Mouse (Mus musculus) MEL (cell line): ENCODE data around the gene Gucd1. TPM values are rescaled to one million over a fixed set of nuclear protein-coding genes. Genes with fewer than 3 reads are reported as not detected.

ENCODE experiments used
- DNase-seq: peaks from one replicate; pipeline ENCODE4 v3.0.0; 2011; ENCODE audit warnings: low read depth, low spot score
- H3K27ac ChIP-seq: 2 replicates; pipeline ENCODE4 v1.5.1; 2012; ENCODE audit warnings: low read depth, mild to moderate bottlenecking, control low read depth, low read length, moderate library complexity; ENCODE audit not compliant: control insufficient read depth
- H3K27me3 ChIP-seq, 2 experiments: fragments of 150-350 bp in 1 of 2; sonication (generic) in 1 of 2; 2 replicates each; pipeline ENCODE4 v1.6.1; 2012; ENCODE audit warnings: low read length in 2 of 2, mild to moderate bottlenecking in 2 of 2, improper control_type of control experiment in 1 of 2, moderate library complexity in 1 of 2; ENCODE audit not compliant: insufficient read depth in 2 of 2, control insufficient read depth in 1 of 2
- H3K36me3 ChIP-seq, 2 experiments: 2 replicates each; pipeline ENCODE4 v1.6.1; 2012 to 2014; ENCODE audit warnings: low read length in 2 of 2, improper control_type of control experiment in 1 of 2, inconsistent platforms in 1 of 2, mild to moderate bottlenecking in 1 of 2; ENCODE audit not compliant: insufficient read depth in 2 of 2, control insufficient read depth in 1 of 2
- H3K4me1 ChIP-seq, 2 experiments: fragments of 150-350 bp in 1 of 2; sonication (generic) in 1 of 2; 2 replicates each; pipeline ENCODE4 v1.6.1; 2012; ENCODE audit warnings: low read length in 2 of 2, improper control_type of control experiment in 1 of 2, mild to moderate bottlenecking in 1 of 2; ENCODE audit not compliant: insufficient read depth in 2 of 2, control insufficient read depth in 1 of 2
- H3K4me3 ChIP-seq, 2 experiments: fragments of 150-350 bp in 1 of 2; sonication (generic) in 1 of 2; 2 replicates each; pipeline ENCODE4 v1.5.1; 2012; ENCODE audit warnings: low read depth in 2 of 2, low read length in 2 of 2, mild to moderate bottlenecking in 2 of 2, moderate library complexity in 2 of 2, control low read depth in 1 of 2, improper control_type of control experiment in 1 of 2; ENCODE audit not compliant: control insufficient read depth in 1 of 2, insufficient read depth in 1 of 2
- H3K79me2 ChIP-seq: 2 replicates; pipeline ENCODE4 v1.6.1; 2012; ENCODE audit warnings: mild to moderate bottlenecking, low read length, moderate library complexity; ENCODE audit not compliant: control insufficient read depth, poor library complexity, insufficient read depth
- H3K9ac ChIP-seq: 2 replicates; pipeline ENCODE4 v1.6.1; 2012; ENCODE audit warnings: low read depth, mild to moderate bottlenecking, control low read depth, low read length, moderate library complexity; ENCODE audit not compliant: control insufficient read depth, poor library complexity, severe bottlenecking
- H3K9me3 ChIP-seq: fragments of 150-350 bp; sonication (generic); replicated peaks from 2 replicates; pipeline ENCODE4 v1.6.1; 2012; ENCODE audit warnings: mild to moderate bottlenecking, low read length, improper control_type of control experiment, moderate library complexity; ENCODE audit not compliant: insufficient read depth
- BHLHE40 ChIP-seq: IDR thresholded peaks from 2 replicates; pipeline ENCODE4 v1.6.1; 2012; ENCODE audit warnings: low read depth, mild to moderate bottlenecking, inconsistent platforms, low read length, improper control_type of control experiment, borderline replicate concordance
- CHD1 ChIP-seq: IDR thresholded peaks from 2 replicates; pipeline ENCODE4 v1.6.1; 2012; ENCODE audit warnings: low read depth, mild to moderate bottlenecking, inconsistent platforms, low read length, improper control_type of control experiment
- CTCF ChIP-seq, 3 experiments: IDR thresholded peaks in 2 of 3; conservative IDR thresholded peaks in 1 of 3; 2 replicates each; pipeline ENCODE4 v1.5.1; 2011 to 2012; ENCODE audit warnings: low read length in 3 of 3, low read depth in 2 of 3, mild to moderate bottlenecking in 2 of 3, improper control_type of control experiment in 1 of 3, inconsistent platforms in 1 of 3, mixed read lengths in 1 of 3, moderate library complexity in 1 of 3; ENCODE audit not compliant: control insufficient read depth in 1 of 3, insufficient read depth in 1 of 3, poor library complexity in 1 of 3, severe bottlenecking in 1 of 3
- E2F4 ChIP-seq: IDR thresholded peaks from 2 replicates; pipeline ENCODE4 v1.6.1; 2011; ENCODE audit warnings: low read depth, low read length, improper control_type of control experiment, borderline replicate concordance
- EP300 ChIP-seq, 2 experiments: IDR thresholded peaks; 2 replicates each; pipeline ENCODE4 v1.6.1; 2011; ENCODE audit warnings: improper control_type of control experiment in 2 of 2, low read length in 2 of 2, low read depth in 1 of 2, mild to moderate bottlenecking in 1 of 2
- ETS1 ChIP-seq: IDR thresholded peaks from 2 replicates; pipeline ENCODE4 v1.6.1; 2012; ENCODE audit warnings: low read depth, mild to moderate bottlenecking, inconsistent platforms, low read length, improper control_type of control experiment, moderate library complexity
- GABPA ChIP-seq: IDR thresholded peaks from 2 replicates; pipeline ENCODE4 v1.6.1; 2012; ENCODE audit warnings: low read depth, mild to moderate bottlenecking, inconsistent platforms, low read length, improper control_type of control experiment, moderate library complexity
- HCFC1 ChIP-seq: IDR thresholded peaks from 2 replicates; pipeline ENCODE4 v1.6.1; 2012; ENCODE audit warnings: low read depth, mild to moderate bottlenecking, inconsistent platforms, low read length, improper control_type of control experiment, moderate library complexity
- JUND ChIP-seq: IDR thresholded peaks from 2 replicates; pipeline ENCODE4 v1.6.1; 2011; ENCODE audit warnings: low read depth, mild to moderate bottlenecking, improper control_type of control experiment, low read length
- MAFK ChIP-seq: IDR thresholded peaks from 2 replicates; pipeline ENCODE4 v1.6.1; 2011; ENCODE audit warnings: low read depth, mild to moderate bottlenecking, low read length, improper control_type of control experiment, borderline replicate concordance
- MAX ChIP-seq: IDR thresholded peaks from 2 replicates; pipeline ENCODE4 v1.6.1; 2011; ENCODE audit warnings: low read length, improper control_type of control experiment
- MEF2A ChIP-seq: IDR thresholded peaks from 2 replicates; pipeline ENCODE4 v1.6.1; 2014; ENCODE audit warnings: low read depth, mild to moderate bottlenecking, inconsistent platforms, low read length, improper control_type of control experiment; ENCODE audit not compliant: poor library complexity, insufficient replicate concordance, severe bottlenecking; ENCODE audit errors: extremely low read depth
- MXI1 ChIP-seq: IDR thresholded peaks from 2 replicates; pipeline ENCODE4 v1.6.1; 2011; ENCODE audit warnings: mild to moderate bottlenecking, low read depth, low read length, improper control_type of control experiment
- POLR2A ChIP-seq, 2 experiments: IDR thresholded peaks; 2 replicates each; pipeline ENCODE4 v1.6.1; 2011 to 2012; ENCODE audit warnings: low read length in 2 of 2, mild to moderate bottlenecking in 2 of 2, control low read depth in 1 of 2, improper control_type of control experiment in 1 of 2, low read depth in 1 of 2, moderate library complexity in 1 of 2; ENCODE audit not compliant: control insufficient read depth in 1 of 2, insufficient read depth in 1 of 2, poor library complexity in 1 of 2
- POLR2AphosphoS5 ChIP-seq: IDR thresholded peaks from 2 replicates; pipeline ENCODE4 v1.6.1; 2012; ENCODE audit warnings: low read depth, borderline replicate concordance, mild to moderate bottlenecking, inconsistent platforms, low read length, moderate library complexity, mixed read lengths
- RAD21 ChIP-seq: IDR thresholded peaks from 2 replicates; pipeline ENCODE4 v1.6.1; 2011; ENCODE audit warnings: mild to moderate bottlenecking, low read depth, low read length, improper control_type of control experiment
- RCOR1 ChIP-seq: IDR thresholded peaks from 2 replicates; pipeline ENCODE4 v1.6.1; 2012; ENCODE audit warnings: low read depth, mild to moderate bottlenecking, inconsistent platforms, low read length, improper control_type of control experiment
- SIN3A ChIP-seq: IDR thresholded peaks from 2 replicates; pipeline ENCODE4 v1.6.1; 2012; ENCODE audit warnings: low read length, improper control_type of control experiment, inconsistent platforms
- SMC3 ChIP-seq: IDR thresholded peaks from 2 replicates; pipeline ENCODE4 v1.6.1; 2011; ENCODE audit warnings: low read depth, low read length, improper control_type of control experiment
- TAL1 ChIP-seq: IDR thresholded peaks from 2 replicates; pipeline ENCODE4 v1.6.1; 2012; ENCODE audit warnings: mild to moderate bottlenecking, inconsistent platforms, low read length, moderate library complexity, mixed read lengths
- TBP ChIP-seq: IDR thresholded peaks from 2 replicates; pipeline ENCODE4 v1.8.0; 2011; ENCODE audit warnings: low read depth, low read length, improper control_type of control experiment
- TCF12 ChIP-seq: IDR thresholded peaks from 2 replicates; pipeline ENCODE4 v1.6.1; 2014; ENCODE audit warnings: low read depth, mild to moderate bottlenecking, inconsistent platforms, low read length, improper control_type of control experiment, moderate library complexity
- UBTF ChIP-seq: IDR thresholded peaks from 2 replicates; pipeline ENCODE4 v1.6.1; 2012; ENCODE audit warnings: low read depth, mild to moderate bottlenecking, inconsistent platforms, low read length, improper control_type of control experiment, moderate library complexity, borderline replicate concordance; ENCODE audit not compliant: insufficient read depth
- ZC3H11A ChIP-seq: IDR thresholded peaks from 2 replicates; pipeline ENCODE4 v1.6.1; 2012; ENCODE audit warnings: low read depth, mild to moderate bottlenecking, inconsistent platforms, low read length, improper control_type of control experiment
- ZKSCAN1 ChIP-seq: IDR thresholded peaks from 2 replicates; pipeline ENCODE4 v1.6.1; 2012; ENCODE audit warnings: low read depth, mild to moderate bottlenecking, inconsistent platforms, low read length, improper control_type of control experiment, moderate library complexity
- ZMIZ1 ChIP-seq: IDR thresholded peaks from 2 replicates; pipeline ENCODE4 v1.6.1; 2012; ENCODE audit warnings: low read depth, mild to moderate bottlenecking, inconsistent platforms, low read length, improper control_type of control experiment, moderate library complexity
- ZNF384 ChIP-seq: IDR thresholded peaks from 2 replicates; pipeline ENCODE4 v1.6.1; 2012; ENCODE audit warnings: low read depth, mild to moderate bottlenecking, inconsistent platforms, low read length, improper control_type of control experiment
- polyA plus RNA-seq, 2 experiments: library from polyadenylated mRNA; stranded (reverse) in 1 of 2; unstranded in 1 of 2; fragments of >175 nt in 1 of 2; fragments of >200 nt in 1 of 2; gene quantifications; 2 replicates each; pipeline versions ENCODE4 v1.2.1 to v1.2.4; 2012; ENCODE audit warnings: low replicate concordance in 2 of 2, low read depth in 1 of 2; ENCODE audit not compliant: insufficient read length in 2 of 2, insufficient read depth in 1 of 2, missing spikeins in 1 of 2
- total RNA-seq: library from RNA; depleted of rRNA; stranded (reverse); fragments of 300-350 nt; gene quantifications from 2 replicates; pipeline ENCODE4 v1.2.3, GENCODE M21; 2012

The Gucd1 gene
- total and polyA plus RNA-seq, 3 experiments = 18.7 to 30.7 TPM; not detected in 1

GRCm38 (mm10) chr10:75448806-75449420 is 68.9 kb downstream of the Gucd1 start:
- no peak overlapping the region for H3K9ac ChIP-seq
- no peak overlapping the region for H3K27ac ChIP-seq
- no peak for DNase-seq
- H3K79me2 ChIP-seq = no peaks in the 10 kb centered on the region
- H3K9me3 ChIP-seq = no peaks in the 10 kb centered on the region
- no peaks in the 10 kb centered on the region for H3K36me3 ChIP-seq
- TF ChIP-seq GABPA = no peak
- TF ChIP-seq CHD1 = no peak
- no peak for TF ChIP-seq ZMIZ1
- no peak for TF ChIP-seq SMC3
- TF ChIP-seq HCFC1 = no peak
- TF ChIP-seq SIN3A = no peak
- TF ChIP-seq JUND = no peak
- TF ChIP-seq RCOR1 = no peak
- TF ChIP-seq POLR2A (IDR thresholded peaks at IDR 0.05; ENCODE audit: control insufficient read depth in 1 of 2, insufficient read depth in 1 of 2, low read depth in 1 of 2, low read length in 2 of 2, poor library complexity in 1 of 2) = no peak
- TF ChIP-seq TBP = no peak
- TF ChIP-seq ZNF384 = no peak
- no peak for TF ChIP-seq UBTF
- TF ChIP-seq TCF12 = no peak
- TF ChIP-seq TAL1 = no peak
- no peak for TF ChIP-seq ZKSCAN1
- no peak for TF ChIP-seq MAX
- peaks cover 0 to 3% of the 10 kb centered on the region in 2 experiments; a peak in 1 of 4 replicates for H3K27me3 ChIP-seq
- H3K4me3 ChIP-seq = no peak overlapping the region
- no peaks in the 10 kb centered on the region for H3K4me1 ChIP-seq

GRCm38 (mm10) chr10:75447489-75447888 is 70.3 kb downstream of the Gucd1 start:
- Histone ChIP-seq H3K79me2 (no peaks in the 10 kb centered on the region), H3K4me3 (no peak overlapping the region), H3K27ac (no peak overlapping the region), H3K9ac (no peak overlapping the region), H3K4me1 (no peaks in the 10 kb centered on the region), H3K27me3 (peaks cover 0 to 3% of the 10 kb centered on the region in 2 experiments; a peak in 1 of 4 replicates), H3K9me3 (no peaks in the 10 kb centered on the region), H3K36me3 (no peaks in the 10 kb centered on the region)
- DNase-seq = no peak
- TF ChIP-seq MEF2A (no peak), POLR2A (IDR thresholded peaks at IDR 0.05; ENCODE audit: control insufficient read depth in 1 of 2, insufficient read depth in 1 of 2, low read depth in 1 of 2, low read length in 2 of 2, poor library complexity in 1 of 2) (no peak), EP300 (IDR thresholded peaks at IDR 0.05; ENCODE audit: low read depth in 1 of 2, low read length in 2 of 2) (no peak), E2F4 (no peak), ZC3H11A (no peak), MAFK (no peak), MAX (no peak), RAD21 (no peak), TBP (no peak), UBTF (no peak), MXI1 (no peak), CTCF (IDR thresholded peaks at IDR 0.05 in 2 of 3, conservative IDR thresholded peaks at IDR 0.05 in 1 of 3; ENCODE audit: control insufficient read depth in 1 of 3, insufficient read depth in 1 of 3, low read depth in 2 of 3, low read length in 3 of 3, poor library complexity in 1 of 3, severe bottlenecking in 1 of 3) (no peak), ETS1 (no peak), POLR2AphosphoS5 (no peak), ZMIZ1 (no peak), BHLHE40 (no peak), SMC3 (no peak), ZKSCAN1 (no peak)
- TF ChIP-seq, all 39 proteins: peak for 0
